Mouse (Mus musculus) CH12.LX (cell line): Measurements from ENCODE around the gene Myh2.

ENCODE experiments used
- MAZ ChIP-seq: IDR thresholded peaks from 2 replicates; pipeline ENCODE4 v1.6.1; 2012; ENCODE audit warnings: low read depth, mild to moderate bottlenecking, inconsistent platforms, low read length, improper control_type of control experiment, moderate library complexity
- POLR2A ChIP-seq: IDR thresholded peaks from 2 replicates; pipeline ENCODE4 v1.6.1; 2011; ENCODE audit warnings: low read depth, mild to moderate bottlenecking, improper control_type of control experiment, low read length

- no peak for TF ChIP-seq MAZ
- TF ChIP-seq POLR2A = no peak
These were observed 70.2 kb downstream of the Myh2 start for GRCm38 (mm10) chr11:67241051-67241450.
